Mouse (Mus musculus): ENCODE results near the gene Phactr1.
A peak's percentile ranks its signal among the peaks of the same experiment; 100 is the strongest.

Phactr1 gene

GRCm38 (mm10) chr13:43144720-43145418 lies 464.4 kb downstream of the Phactr1 start:
- DNase-seq = peak; percentile 30

GRCm38 (mm10) chr13:43146515-43147258 lies 466.3 kb downstream of the Phactr1 start:
- peak; percentile 78 for DNase-seq

- no peak for DNase-seq
Measured at GRCm38 (mm10) chr13:43148692-43149091, 468.3 kb downstream of the Phactr1 start.

- no peak for DNase-seq
Measured at GRCm38 (mm10) chr13:43149661-43150060, 469.2 kb downstream of the Phactr1 start.

- no peak for DNase-seq
Measured at GRCm38 (mm10) chr13:43152005-43152520, 471.6 kb downstream of the Phactr1 start.

GRCm38 (mm10) chr13:43157370-43157769 lies 476.9 kb downstream of the Phactr1 start:
- DNase-seq = no peak

GRCm38 (mm10) chr13:43158281-43158680 lies 477.9 kb downstream of the Phactr1 start:
- DNase-seq = peak; percentile 65

GRCm38 (mm10) chr13:43159429-43159828 lies 479.0 kb downstream of the Phactr1 start:
- DNase-seq = peak; percentile 39

- DNase-seq = no peak
Measured at GRCm38 (mm10) chr13:43167721-43168120, 487.3 kb downstream of the Phactr1 start.

- DNase-seq = peak; percentile 98
Measured at GRCm38 (mm10) chr13:43171020-43171710, 490.7 kb downstream of the Phactr1 start, which contains the start of gene Tbc1d7. Tbc1d7 (minus strand) TSS chr13:43171501.

GRCm38 (mm10) chr13:43172036-43172713 lies 491.8 kb downstream of the Phactr1 start:
- peak; percentile 27 for DNase-seq

- DNase-seq = peak; percentile 85
Measured at GRCm38 (mm10) chr13:43173262-43173661, 492.8 kb downstream of the Phactr1 start.

GRCm38 (mm10) chr13:43176676-43177075 lies 496.3 kb downstream of the Phactr1 start:
- no peak for DNase-seq

GRCm38 (mm10) chr13:43177317-43177716 lies 496.9 kb downstream of the Phactr1 start:
- no peak for DNase-seq

GRCm38 (mm10) chr13:43181104-43181503 lies 500.7 kb downstream of the Phactr1 start:
- DNase-seq = no peak

- DNase-seq = peak; percentile 77
Measured at GRCm38 (mm10) chr13:43182465-43183201, 502.2 kb downstream of the Phactr1 start.

- no peak for DNase-seq
Measured at GRCm38 (mm10) chr13:43183248-43184055, 503.0 kb downstream of the Phactr1 start.

GRCm38 (mm10) chr13:43187736-43188135 lies 507.3 kb downstream of the Phactr1 start:
- DNase-seq = no peak
